Mouse (Mus musculus): Measurements from ENCODE around the gene Lgr6.

- TF ChIP-seq CTCF (IDR thresholded peaks at IDR 0.05; ENCODE audit: low read depth, low read length): no peak
- no peak for TF ChIP-seq POLR2A (IDR thresholded peaks at IDR 0.05; ENCODE audit: insufficient read depth, low read length)
- no peak for TF ChIP-seq EP300 (IDR thresholded peaks at IDR 0.05; ENCODE audit: insufficient read depth, low read depth, low read length)
These were observed 28.6 kb downstream of the Lgr6 start for GRCm38 (mm10) chr1:135076470-135076869.

Data from ES-Bruce4 (cell line).